Mouse (Mus musculus): ENCODE data around the gene Itsn1. TPM values are rescaled to one million over a fixed set of nuclear protein-coding genes. Genes with fewer than 3 reads are reported as not detected.

Itsn1 gene
- total and polyA plus RNA-seq, 2 experiments from 2014 or later, result 11.9 to 64.7 TPM

DNA sequence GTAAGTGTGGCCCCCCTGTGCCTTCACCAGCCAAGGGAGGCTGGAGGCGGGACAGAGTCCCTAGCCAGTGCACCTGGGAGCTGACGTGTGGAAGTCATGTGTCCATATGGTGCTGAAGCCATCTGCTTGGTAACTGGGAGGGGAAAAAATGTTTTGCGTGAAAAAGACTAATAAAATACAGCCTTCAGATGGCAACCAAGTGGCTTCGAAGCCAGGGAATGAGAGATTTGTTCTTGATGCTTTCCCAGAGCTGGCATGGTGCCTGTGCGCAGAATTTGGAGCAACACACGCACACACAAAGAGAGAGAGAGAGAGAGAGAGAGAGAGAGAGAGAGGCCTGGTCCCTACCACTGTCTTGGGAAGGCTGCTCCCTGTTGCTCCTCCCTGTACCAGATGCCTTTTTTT, 167.3 kb downstream of the Itsn1 start:
- no peaks in the 10 kb centered on the region for H3K9me3 ChIP-seq (replicated peaks; ENCODE audit: control insufficient read depth, low read length)
- no peaks in the 10 kb centered on the region for H3K4me1 ChIP-seq (ENCODE audit: control insufficient read depth, insufficient read depth)
- 72% methylated on average over 6 of the region's 6 CpGs for WGBS
- H3K27me3 ChIP-seq (ENCODE audit: control insufficient read depth, insufficient read depth, low read length), result no peaks in the 10 kb centered on the region
- no peak for DNase-seq (ENCODE audit: low spot score)
- H3K36me3 ChIP-seq (replicated peaks; ENCODE audit: control insufficient read depth, insufficient read depth, low read length), result no peaks in the 10 kb centered on the region
- ATAC-seq (ENCODE audit: insufficient read depth, low read depth), result no peak
- H3K9ac ChIP-seq (replicated peaks; ENCODE audit: low read depth, low read length), result no peak overlapping the region
- no peak overlapping the region for H3K27ac ChIP-seq (ENCODE audit: low read depth)
- TF ChIP-seq CTCF (IDR thresholded peaks at IDR 0.05; ENCODE audit: low read depth) (no peak), EP300 (IDR thresholded peaks at IDR 0.05; ENCODE audit: low read depth) (no peak)
- no peak overlapping the region for H3K4me2 ChIP-seq (ENCODE audit: low read depth, low read length)
- no peak overlapping the region for H3K4me3 ChIP-seq (ENCODE audit: low read depth, low read length)

- Histone ChIP-seq H3K36me3 (replicated peaks; ENCODE audit: control insufficient read depth, insufficient read depth, low read length) (no peaks in the 10 kb centered on the region), H3K9ac (replicated peaks; ENCODE audit: low read depth, low read length) (no peak overlapping the region), H3K4me3 (ENCODE audit: low read depth, low read length) (no peak overlapping the region), H3K9me3 (replicated peaks; ENCODE audit: control insufficient read depth, low read length) (0 out of 2 replicates have a peak, but pooled peaks cover 2% of the 10 kb centered on the region), H3K4me2 (ENCODE audit: low read depth, low read length) (no peak overlapping the region), H3K4me1 (ENCODE audit: control insufficient read depth, insufficient read depth) (no peaks in the 10 kb centered on the region), H3K27me3 (ENCODE audit: control insufficient read depth, insufficient read depth, low read length) (no peaks in the 10 kb centered on the region), H3K27ac (ENCODE audit: low read depth) (no peak overlapping the region)
- DNase-seq (ENCODE audit: low spot score), result no peak
- ATAC-seq (ENCODE audit: insufficient read depth, low read depth), result peak; percentile 33; the same call in 1 of the 2 replicates
- TF ChIP-seq CTCF (IDR thresholded peaks at IDR 0.05; ENCODE audit: low read depth), result no peak
- no peak for TF ChIP-seq EP300 (IDR thresholded peaks at IDR 0.05; ENCODE audit: low read depth)
- 53% methylated on average over 22 of the region's 22 CpGs for WGBS
Measured at GRCm38 (mm10) chr16:91898850-91899848, 170.1 kb downstream of the Itsn1 start.

DNA sequence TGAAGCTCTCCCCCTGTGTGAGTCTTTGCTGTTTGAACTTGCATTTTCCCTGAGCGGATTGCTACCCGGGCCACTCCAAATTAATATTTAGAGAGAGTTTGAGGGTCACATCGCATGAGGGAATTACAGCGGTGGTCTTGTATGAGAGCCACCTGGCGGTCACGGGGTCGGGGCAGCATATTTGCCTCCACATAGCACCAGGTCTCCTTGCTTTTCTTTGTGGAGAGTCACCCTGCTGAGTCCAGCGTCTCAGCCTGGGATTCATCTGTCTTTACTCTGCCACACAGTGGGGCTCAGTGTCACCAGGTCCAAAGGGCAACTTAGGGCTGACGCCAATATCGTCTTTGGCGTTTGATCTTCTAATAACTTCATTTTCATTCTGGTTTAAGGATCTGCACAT, 171.2 kb downstream of the Itsn1 start:
- Histone ChIP-seq H3K9ac (replicated peaks; ENCODE audit: low read depth, low read length) (no peak overlapping the region), H3K4me3 (ENCODE audit: low read depth, low read length) (no peak overlapping the region), H3K36me3 (replicated peaks; ENCODE audit: control insufficient read depth, insufficient read depth, low read length) (no peaks in the 10 kb centered on the region), H3K4me2 (ENCODE audit: low read depth, low read length) (no peak overlapping the region), H3K27ac (ENCODE audit: low read depth) (no peak overlapping the region), H3K4me1 (ENCODE audit: control insufficient read depth, insufficient read depth) (no peaks in the 10 kb centered on the region), H3K9me3 (replicated peaks; ENCODE audit: control insufficient read depth, low read length) (0 out of 2 replicates have a peak, but pooled peaks cover 2% of the 10 kb centered on the region), H3K27me3 (ENCODE audit: control insufficient read depth, insufficient read depth, low read length) (no peaks in the 10 kb centered on the region)
- no peak for DNase-seq (ENCODE audit: low spot score)
- WGBS, result 64% methylated on average over 11 of the region's 11 CpGs
- no peak for ATAC-seq (ENCODE audit: insufficient read depth, low read depth)
- no peak for TF ChIP-seq EP300 (IDR thresholded peaks at IDR 0.05; ENCODE audit: low read depth)
- no peak for TF ChIP-seq CTCF (IDR thresholded peaks at IDR 0.05; ENCODE audit: low read depth)

GRCm38 (mm10) chr16:91903801-91904506, 174.9 kb downstream of the Itsn1 start:
- 83% methylated on average over 13 of the region's 13 CpGs for WGBS
- no peak for TF ChIP-seq EP300 (IDR thresholded peaks at IDR 0.05; ENCODE audit: low read depth)
- TF ChIP-seq CTCF (IDR thresholded peaks at IDR 0.05; ENCODE audit: low read depth), result no peak
- 0 out of 2 replicates have a peak, but pooled peaks cover 2% of the 10 kb centered on the region for H3K9me3 ChIP-seq (replicated peaks; ENCODE audit: control insufficient read depth, low read length)

DNA sequence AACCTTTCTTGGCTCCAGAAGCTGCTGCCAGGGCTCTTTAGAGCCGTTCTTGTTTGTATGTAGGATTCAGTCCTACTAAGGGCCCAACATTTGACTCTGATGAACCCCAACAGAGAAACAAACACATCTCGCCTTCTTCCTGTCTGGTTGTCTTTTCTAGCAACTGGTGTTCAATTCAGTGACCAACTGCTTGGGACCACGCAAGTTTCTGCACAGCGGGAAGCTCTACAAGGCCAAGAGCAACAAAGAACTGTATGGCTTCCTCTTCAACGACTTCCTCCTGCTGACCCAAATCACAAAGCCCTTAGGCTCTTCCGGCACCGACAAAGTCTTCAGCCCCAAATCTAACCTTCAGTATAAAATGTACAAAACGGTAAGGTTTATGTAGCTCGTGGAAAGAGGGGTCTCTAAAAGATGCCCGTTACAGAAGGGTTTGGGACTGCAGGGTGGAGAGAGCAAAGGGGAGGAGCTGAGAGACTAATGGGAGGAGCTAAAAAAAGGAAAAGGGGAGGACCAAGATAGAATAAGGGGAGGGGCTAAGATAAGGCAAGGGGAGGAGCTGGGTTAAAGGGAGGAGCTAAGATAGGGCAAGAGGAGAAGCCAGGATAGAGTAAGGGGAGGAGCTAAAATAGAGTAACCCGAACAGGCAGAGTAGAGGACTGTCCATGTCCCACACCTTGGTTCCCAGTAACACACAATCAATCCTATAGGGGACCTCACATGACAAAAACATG, 176.2 kb downstream of the Itsn1 start:
- WGBS, result 76% methylated on average over 11 of the region's 11 CpGs
- Histone ChIP-seq H3K9me3 (replicated peaks; ENCODE audit: control insufficient read depth, low read length) (0 out of 2 replicates have a peak, but pooled peaks cover 2% of the 10 kb centered on the region), H3K4me2 (ENCODE audit: low read depth, low read length) (no peak overlapping the region), H3K4me3 (ENCODE audit: low read depth, low read length) (no peak overlapping the region), H3K9ac (replicated peaks; ENCODE audit: low read depth, low read length) (no peak overlapping the region), H3K27ac (ENCODE audit: low read depth) (no peak overlapping the region), H3K27me3 (ENCODE audit: control insufficient read depth, insufficient read depth, low read length) (no peaks in the 10 kb centered on the region), H3K36me3 (replicated peaks; ENCODE audit: control insufficient read depth, insufficient read depth, low read length) (no peaks in the 10 kb centered on the region), H3K4me1 (ENCODE audit: control insufficient read depth, insufficient read depth) (no peaks in the 10 kb centered on the region)
- DNase-seq (ENCODE audit: low spot score), result no peak
- TF ChIP-seq EP300 (IDR thresholded peaks at IDR 0.05; ENCODE audit: low read depth), result no peak
- TF ChIP-seq CTCF (IDR thresholded peaks at IDR 0.05; ENCODE audit: low read depth), result no peak
- no peak for ATAC-seq (ENCODE audit: insufficient read depth, low read depth)

More at GRCm38 (mm10) chr16:91903801-91904506, 174.9 kb downstream of the Itsn1 start:
- Histone ChIP-seq H3K4me2 (ENCODE audit: low read depth, low read length) (no peak overlapping the region), H3K27ac (ENCODE audit: low read depth) (no peak overlapping the region), H3K27me3 (ENCODE audit: control insufficient read depth, insufficient read depth, low read length) (no peaks in the 10 kb centered on the region), H3K9ac (replicated peaks; ENCODE audit: low read depth, low read length) (no peak overlapping the region), H3K4me1 (ENCODE audit: control insufficient read depth, insufficient read depth) (no peaks in the 10 kb centered on the region), H3K4me3 (ENCODE audit: low read depth, low read length) (no peak overlapping the region), H3K36me3 (replicated peaks; ENCODE audit: control insufficient read depth, insufficient read depth, low read length) (no peaks in the 10 kb centered on the region)
- no peak for ATAC-seq (ENCODE audit: insufficient read depth, low read depth)
- DNase-seq (ENCODE audit: low spot score), result no peak

All from heart, postnatal 0 days (tissue).